Mouse (Mus musculus): ENCODE data around the gene Mllt1.

GRCm38 (mm10) chr17:56969321-56969720, 34.1 kb upstream of the Mllt1 start:
- TF ChIP-seq EP300 (IDR thresholded peaks at IDR 0.05; ENCODE audit: low read length) (no peak), TBP (conservative IDR thresholded peaks at IDR 0.05; ENCODE audit: low read depth, low read length) (no peak)
